Mouse (Mus musculus): ENCODE results near the gene Slx4ip. TPM values are rescaled to one million over a fixed set of nuclear protein-coding genes. Genes with fewer than 3 reads are reported as not detected.

Gene Slx4ip
- polyA plus RNA-seq, 1 experiment from 2014 or later = 9.0 TPM

DNA sequence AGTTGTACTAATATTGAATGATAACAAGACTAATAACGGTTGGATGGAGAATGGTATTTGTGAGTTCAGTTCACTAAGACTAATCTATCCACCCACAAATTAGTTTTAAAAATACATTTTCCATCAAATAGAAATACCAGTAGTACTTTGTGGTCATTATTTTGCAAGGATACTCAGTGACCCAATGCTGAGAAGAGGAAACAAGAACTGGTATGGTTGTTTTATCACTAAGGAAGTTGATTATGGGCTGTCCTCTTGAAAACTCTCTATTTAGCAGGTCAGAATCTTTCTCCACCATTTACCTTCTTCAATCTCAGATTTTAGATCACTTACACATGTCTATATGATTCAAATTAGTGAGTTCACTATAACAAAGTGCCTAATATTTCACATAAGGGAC is 111.0 kb downstream of the Slx4ip start:
- no peaks in the 10 kb centered on the region for H3K36me3 ChIP-seq
- no peaks in the 10 kb centered on the region; the same call in 1 of the 2 replicates for H3K4me1 ChIP-seq
- no peak overlapping the region for H3K9ac ChIP-seq
- no peaks in the 10 kb centered on the region for H3K9me3 ChIP-seq
- no peaks in the 10 kb centered on the region for H3K27me3 ChIP-seq
- no peak overlapping the region for H3K4me3 ChIP-seq
- 91% methylated on average over 1 of the region's 1 CpGs for WGBS
- H3K4me2 ChIP-seq (replicated peaks) = no peak overlapping the region
- no peak for ATAC-seq (ENCODE audit: insufficient number of reproducible peaks, insufficient read depth, low FRiP score, low TSS enrichment)
- no peak overlapping the region for H3K27ac ChIP-seq

DNA sequence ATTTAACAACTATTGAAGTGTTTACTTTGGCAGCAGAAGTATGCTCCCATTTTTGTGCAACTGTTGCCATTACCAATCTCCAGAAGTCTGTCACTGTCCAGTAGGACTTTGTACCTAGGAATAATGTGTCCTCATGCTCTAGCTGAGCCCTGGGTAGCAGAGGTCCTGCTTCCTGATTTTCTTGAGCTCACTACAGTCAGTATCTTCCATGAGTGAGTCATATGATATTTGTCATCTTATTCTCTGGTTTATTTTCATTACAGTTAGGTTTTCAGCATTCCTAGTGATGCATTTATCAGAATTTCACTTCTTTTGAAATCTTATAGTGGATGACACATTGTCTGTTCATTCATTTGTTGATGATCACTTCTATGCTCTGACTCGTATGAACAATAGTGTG is 115.6 kb downstream of the Slx4ip start:
- H3K4me3 ChIP-seq = no peak overlapping the region
- no peaks in the 10 kb centered on the region; the same call in 1 of the 2 replicates for H3K4me1 ChIP-seq
- H3K4me2 ChIP-seq (replicated peaks) = no peak overlapping the region
- WGBS = 80% methylated on average over 1 of the region's 1 CpGs
- no peaks in the 10 kb centered on the region for H3K9me3 ChIP-seq
- no peaks in the 10 kb centered on the region for H3K27me3 ChIP-seq
- H3K9ac ChIP-seq = no peak overlapping the region
- no peaks in the 10 kb centered on the region for H3K36me3 ChIP-seq
- no peak overlapping the region for H3K27ac ChIP-seq
- ATAC-seq (ENCODE audit: insufficient number of reproducible peaks, insufficient read depth, low FRiP score, low TSS enrichment) = no peak

DNA sequence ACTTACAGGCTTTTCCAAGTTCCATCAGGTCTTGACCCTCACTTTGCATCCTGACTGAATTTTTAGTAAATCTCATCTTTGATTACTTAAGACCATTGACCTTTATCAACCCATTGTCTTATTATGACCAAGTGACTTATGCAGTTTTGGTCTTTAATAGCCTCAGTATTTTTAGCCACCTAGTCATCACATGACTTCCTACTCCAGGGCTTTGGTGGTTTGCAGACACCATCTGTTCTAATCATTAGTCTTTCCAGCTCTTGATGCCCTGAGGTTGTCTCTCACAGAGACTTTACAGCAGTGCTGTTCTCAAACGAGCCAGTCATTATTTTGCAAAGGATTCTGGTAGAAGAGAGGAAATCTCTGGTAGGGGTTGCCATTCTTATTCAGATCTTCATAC is 121.0 kb downstream of the Slx4ip start:
- H3K9ac ChIP-seq = no peak overlapping the region
- H3K27ac ChIP-seq = no peak overlapping the region
- H3K4me1 ChIP-seq = peaks cover 4% of the 10 kb centered on the region; the same call in 1 of the 2 replicates
- no peaks in the 10 kb centered on the region for H3K9me3 ChIP-seq
- no peaks in the 10 kb centered on the region for H3K27me3 ChIP-seq
- no peak overlapping the region for H3K4me2 ChIP-seq (replicated peaks)
- no peaks in the 10 kb centered on the region for H3K36me3 ChIP-seq
- no peak overlapping the region for H3K4me3 ChIP-seq
- ATAC-seq (ENCODE audit: insufficient number of reproducible peaks, insufficient read depth, low FRiP score, low TSS enrichment) = no peak
- 57% methylated on average over 1 of the region's 1 CpGs for WGBS

DNA sequence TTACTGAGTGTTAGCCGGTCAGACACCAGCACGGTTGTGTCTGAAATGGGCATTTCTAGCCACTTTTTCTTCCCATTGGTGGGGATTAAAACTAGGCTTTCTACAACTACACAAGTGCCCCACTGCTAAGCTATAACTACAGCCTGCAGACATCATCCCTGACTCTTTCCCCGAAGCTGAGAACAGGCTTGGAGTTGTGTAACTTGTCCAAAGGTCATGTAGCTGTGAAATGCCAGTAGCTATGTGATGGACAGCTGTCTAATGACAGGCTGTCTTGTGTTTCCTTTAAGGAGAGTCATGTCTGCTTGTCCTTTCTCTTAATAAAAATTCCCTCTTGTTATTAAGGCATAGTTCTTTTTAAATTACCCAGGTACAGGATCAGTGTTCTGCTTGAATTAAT is 122.1 kb downstream of the Slx4ip start:
- Histone ChIP-seq H3K4me2 (replicated peaks) (no peak overlapping the region), H3K9ac (no peak overlapping the region), H3K4me1 (peaks cover 4% of the 10 kb centered on the region; the same call in 1 of the 2 replicates), H3K36me3 (no peaks in the 10 kb centered on the region), H3K27me3 (no peaks in the 10 kb centered on the region), H3K27ac (no peak overlapping the region), H3K9me3 (no peaks in the 10 kb centered on the region), H3K4me3 (no peak overlapping the region)
- ATAC-seq (ENCODE audit: insufficient number of reproducible peaks, insufficient read depth, low FRiP score, low TSS enrichment) = no peak
- WGBS = 58% methylated on average over 3 of the region's 3 CpGs

- Histone ChIP-seq H3K4me1 (peaks cover 4% of the 10 kb centered on the region; the same call in 1 of the 2 replicates), H3K27ac (no peak overlapping the region), H3K27me3 (no peaks in the 10 kb centered on the region), H3K9me3 (no peaks in the 10 kb centered on the region), H3K36me3 (no peaks in the 10 kb centered on the region), H3K4me2 (replicated peaks) (no peak overlapping the region), H3K4me3 (no peak overlapping the region), H3K9ac (no peak overlapping the region)
- ATAC-seq (ENCODE audit: insufficient number of reproducible peaks, insufficient read depth, low FRiP score, low TSS enrichment) = no peak
- 58% methylated on average over 4 of the region's 4 CpGs for WGBS
Observed at GRCm38 (mm10) chr2:137013811-137014350, 122.9 kb downstream of the Slx4ip start.

- no peaks in the 10 kb centered on the region for H3K9me3 ChIP-seq
- H3K4me2 ChIP-seq (replicated peaks) = no peak overlapping the region
- H3K27me3 ChIP-seq = no peaks in the 10 kb centered on the region
- peaks cover 4% of the 10 kb centered on the region; the same call in 1 of the 2 replicates for H3K4me1 ChIP-seq
- no peak overlapping the region for H3K4me3 ChIP-seq
- 68% methylated on average over 2 of the region's 2 CpGs for WGBS
- ATAC-seq (ENCODE audit: insufficient number of reproducible peaks, insufficient read depth, low FRiP score, low TSS enrichment) = no peak
- no peak overlapping the region for H3K9ac ChIP-seq
- H3K36me3 ChIP-seq = no peaks in the 10 kb centered on the region
- no peak overlapping the region for H3K27ac ChIP-seq
Observed at GRCm38 (mm10) chr2:137014423-137014822, 123.4 kb downstream of the Slx4ip start.

- H3K4me3 ChIP-seq = no peak overlapping the region
- H3K9me3 ChIP-seq = no peaks in the 10 kb centered on the region
- H3K27ac ChIP-seq = no peak overlapping the region
- no peak overlapping the region for H3K9ac ChIP-seq
- no peak overlapping the region for H3K4me2 ChIP-seq (replicated peaks)
- H3K36me3 ChIP-seq = no peaks in the 10 kb centered on the region
- H3K27me3 ChIP-seq = no peaks in the 10 kb centered on the region
- no peaks in the 10 kb centered on the region for H3K4me1 ChIP-seq
- 79% methylated on average over 2 of the region's 2 CpGs for WGBS
- no peak for ATAC-seq (ENCODE audit: insufficient number of reproducible peaks, insufficient read depth, low FRiP score, low TSS enrichment)
Observed at GRCm38 (mm10) chr2:137044122-137044521, 153.1 kb downstream of the Slx4ip start.

DNA sequence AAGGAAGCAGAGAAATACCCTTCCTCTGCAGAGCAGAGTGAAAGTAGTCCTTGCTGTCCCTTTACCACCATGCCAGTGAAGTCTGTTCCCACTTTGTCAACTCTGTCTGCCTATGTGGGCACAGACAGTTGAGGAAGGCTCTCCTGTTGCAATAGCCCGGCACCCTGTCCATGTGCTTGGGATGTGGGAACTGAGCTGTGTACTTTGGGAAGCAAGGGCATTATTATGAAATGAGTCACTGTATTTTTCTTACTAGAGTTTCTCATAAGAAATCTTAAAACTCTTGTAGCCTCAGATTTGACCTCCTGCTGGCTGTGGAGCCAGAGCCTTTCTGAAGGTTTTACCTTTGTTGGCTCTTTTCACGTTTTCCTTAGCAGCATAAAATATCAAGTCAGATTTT is 158.3 kb downstream of the Slx4ip start:
- H3K9me3 ChIP-seq = no peaks in the 10 kb centered on the region
- no peak overlapping the region for H3K4me3 ChIP-seq
- no peak overlapping the region for H3K4me2 ChIP-seq (replicated peaks)
- no peaks in the 10 kb centered on the region for H3K36me3 ChIP-seq
- no peak overlapping the region for H3K9ac ChIP-seq
- 63% methylated on average over 2 of the region's 2 CpGs for WGBS
- no peaks in the 10 kb centered on the region for H3K4me1 ChIP-seq
- ATAC-seq (ENCODE audit: insufficient number of reproducible peaks, insufficient read depth, low FRiP score, low TSS enrichment) = no peak
- no peaks in the 10 kb centered on the region for H3K27me3 ChIP-seq
- H3K27ac ChIP-seq = no peak overlapping the region

- no peaks in the 10 kb centered on the region for H3K9me3 ChIP-seq
- ATAC-seq (ENCODE audit: insufficient number of reproducible peaks, insufficient read depth, low FRiP score, low TSS enrichment) = no peak
- no peak overlapping the region for H3K4me3 ChIP-seq
- no peaks in the 10 kb centered on the region for H3K27me3 ChIP-seq
- no peaks in the 10 kb centered on the region for H3K4me1 ChIP-seq
- H3K4me2 ChIP-seq (replicated peaks) = no peak overlapping the region
- no peak overlapping the region for H3K27ac ChIP-seq
- no peak overlapping the region for H3K9ac ChIP-seq
- no peaks in the 10 kb centered on the region for H3K36me3 ChIP-seq
- 84% methylated on average over 1 of the region's 1 CpGs for WGBS
Observed at GRCm38 (mm10) chr2:137049906-137050305, 158.9 kb downstream of the Slx4ip start.

- ATAC-seq (ENCODE audit: insufficient number of reproducible peaks, insufficient read depth, low FRiP score, low TSS enrichment) = peak; percentile 56; the same call in 1 of the 2 replicates
Observed at GRCm38 (mm10) chr2:137063829-137064228, 172.8 kb downstream of the Slx4ip start.

GRCm38 (mm10) chr2:137064513-137064912 is 173.5 kb downstream of the Slx4ip start:
- ATAC-seq (ENCODE audit: insufficient number of reproducible peaks, insufficient read depth, low FRiP score, low TSS enrichment) = no peak
- Histone ChIP-seq H3K9ac (no peak overlapping the region), H3K36me3 (no peaks in the 10 kb centered on the region), H3K4me2 (replicated peaks) (no peak overlapping the region), H3K27me3 (no peaks in the 10 kb centered on the region), H3K4me1 (no peaks in the 10 kb centered on the region), H3K9me3 (no peaks in the 10 kb centered on the region), H3K4me3 (no peak overlapping the region), H3K27ac (no peak overlapping the region)
- 67% methylated on average over 3 of the region's 3 CpGs for WGBS

More at GRCm38 (mm10) chr2:137063829-137064228, 172.8 kb downstream of the Slx4ip start:
- Histone ChIP-seq H3K9ac (no peak overlapping the region), H3K36me3 (no peaks in the 10 kb centered on the region), H3K27ac (no peak overlapping the region), H3K4me3 (no peak overlapping the region), H3K4me1 (no peaks in the 10 kb centered on the region), H3K9me3 (no peaks in the 10 kb centered on the region), H3K4me2 (replicated peaks) (no peak overlapping the region), H3K27me3 (no peaks in the 10 kb centered on the region)
- WGBS = 52% methylated on average over 1 of the region's 1 CpGs

- no peak overlapping the region for H3K9ac ChIP-seq
- H3K27me3 ChIP-seq = no peaks in the 10 kb centered on the region
- no peak for ATAC-seq (ENCODE audit: insufficient number of reproducible peaks, insufficient read depth, low FRiP score, low TSS enrichment)
- H3K4me3 ChIP-seq = no peak overlapping the region
- no peaks in the 10 kb centered on the region for H3K36me3 ChIP-seq
- no peaks in the 10 kb centered on the region for H3K9me3 ChIP-seq
- H3K27ac ChIP-seq = no peak overlapping the region
- 83% methylated on average over 10 of the region's 10 CpGs for WGBS
- H3K4me1 ChIP-seq = no peaks in the 10 kb centered on the region
- no peak overlapping the region for H3K4me2 ChIP-seq (replicated peaks)
Observed at GRCm38 (mm10) chr2:137067479-137068110, 176.6 kb downstream of the Slx4ip start.
